Mouse (Mus musculus): ENCODE data around the gene Sema6d. TPM values are rescaled to one million over a fixed set of nuclear protein-coding genes. Genes with fewer than 3 reads are reported as not detected.

The Sema6d gene
- polyA plus RNA-seq, 1 experiment = 0.60 TPM

DNA sequence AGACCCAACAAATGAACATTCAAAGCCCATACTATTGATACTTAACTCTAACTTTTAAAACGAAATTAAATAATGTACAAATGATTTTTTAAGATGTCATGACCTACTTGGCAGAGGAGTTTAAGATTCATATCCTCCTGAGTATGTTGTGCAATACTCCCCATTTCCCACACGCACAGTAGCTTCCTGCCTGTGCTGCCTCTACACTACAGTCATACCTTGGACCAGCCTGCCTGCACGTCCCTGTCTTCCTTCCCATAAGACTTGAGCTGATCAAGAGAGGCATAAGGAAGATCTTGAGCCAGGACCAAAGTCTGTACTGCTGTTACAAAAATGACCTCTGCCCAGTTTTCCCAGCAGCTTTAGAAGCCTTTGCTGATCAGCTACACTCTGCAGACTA lies 509.2 kb downstream of the Sema6d start:
- H3K9ac ChIP-seq (ENCODE audit: low read depth, poor library complexity, severe bottlenecking) = no peak overlapping the region
- no peak overlapping the region for H3K27ac ChIP-seq (ENCODE audit: insufficient read depth, low read length)
- no peak for TF ChIP-seq CTCF (IDR thresholded peaks at IDR 0.05; ENCODE audit: low read depth, low read length)
- TF ChIP-seq EP300 (IDR thresholded peaks at IDR 0.05; ENCODE audit: insufficient read depth, low read depth, low read length) = no peak
- no peak for TF ChIP-seq POLR2A (IDR thresholded peaks at IDR 0.05; ENCODE audit: insufficient read depth, low read length)
- H3K27me3 ChIP-seq (ENCODE audit: control insufficient read depth, insufficient read depth, low read length, poor library complexity, severe bottlenecking) = no peaks in the 10 kb centered on the region
- no peaks in the 10 kb centered on the region for H3K4me1 ChIP-seq (ENCODE audit: control insufficient read depth, insufficient read depth, low read length)
- H3K9me3 ChIP-seq (replicated peaks; ENCODE audit: control insufficient read depth, insufficient read depth, low read length, poor library complexity, severe bottlenecking) = no peaks in the 10 kb centered on the region
- no peak overlapping the region for H3K4me3 ChIP-seq (ENCODE audit: low read depth, low read length)
- no peaks in the 10 kb centered on the region for H3K36me3 ChIP-seq (ENCODE audit: control insufficient read depth, insufficient read depth, low read length, poor library complexity, severe bottlenecking)

DNA sequence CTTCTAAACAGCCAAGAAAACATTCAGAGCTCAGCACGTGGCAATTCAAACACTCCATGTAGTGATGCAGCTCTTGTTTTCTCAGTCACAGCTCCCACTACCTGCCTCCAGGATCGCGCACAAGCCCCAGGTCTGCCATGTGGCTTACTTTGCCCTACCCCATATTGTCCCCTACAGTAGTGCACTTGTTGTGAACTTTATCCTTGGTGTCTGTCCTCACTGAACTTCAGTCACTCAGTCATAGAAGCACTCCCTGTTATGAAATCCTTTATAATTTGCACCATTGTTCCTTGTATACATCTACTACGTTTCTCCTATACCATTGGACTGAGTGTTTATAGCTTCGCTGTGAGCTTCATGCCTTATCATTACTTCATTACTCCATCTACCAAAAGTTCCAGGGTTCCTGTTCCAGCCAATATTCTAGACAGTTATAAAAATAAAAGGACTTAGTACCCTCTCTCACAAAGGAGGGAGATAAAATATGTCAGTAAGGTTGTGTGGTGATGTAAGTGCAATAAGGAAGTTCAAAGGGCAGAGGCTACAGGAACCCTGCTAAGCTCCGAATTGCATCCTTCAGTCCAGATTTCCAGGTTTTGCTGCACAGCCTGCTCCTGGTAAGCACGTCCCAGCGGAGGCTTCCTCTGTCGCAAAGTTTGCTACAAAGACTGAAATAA lies 512.1 kb downstream of the Sema6d start:
- H3K27ac ChIP-seq (ENCODE audit: insufficient read depth, low read length) = no peak overlapping the region
- no peaks in the 10 kb centered on the region for H3K36me3 ChIP-seq (ENCODE audit: control insufficient read depth, insufficient read depth, low read length, poor library complexity, severe bottlenecking)
- no peaks in the 10 kb centered on the region for H3K9me3 ChIP-seq (replicated peaks; ENCODE audit: control insufficient read depth, insufficient read depth, low read length, poor library complexity, severe bottlenecking)
- TF ChIP-seq EP300 (IDR thresholded peaks at IDR 0.05; ENCODE audit: insufficient read depth, low read depth, low read length) = no peak
- TF ChIP-seq CTCF (IDR thresholded peaks at IDR 0.05; ENCODE audit: low read depth, low read length) = no peak
- TF ChIP-seq POLR2A (IDR thresholded peaks at IDR 0.05; ENCODE audit: insufficient read depth, low read length) = no peak
- H3K4me1 ChIP-seq (ENCODE audit: control insufficient read depth, insufficient read depth, low read length) = no peaks in the 10 kb centered on the region
- H3K4me3 ChIP-seq (ENCODE audit: low read depth, low read length) = no peak overlapping the region
- H3K27me3 ChIP-seq (ENCODE audit: control insufficient read depth, insufficient read depth, low read length, poor library complexity, severe bottlenecking) = no peaks in the 10 kb centered on the region
- H3K9ac ChIP-seq (ENCODE audit: low read depth, poor library complexity, severe bottlenecking) = no peak overlapping the region

GRCm38 (mm10) chr2:124602379-124602913 lies 512.7 kb downstream of the Sema6d start:
- Histone ChIP-seq H3K4me3 (ENCODE audit: low read depth, low read length) (no peak overlapping the region), H3K36me3 (ENCODE audit: control insufficient read depth, insufficient read depth, low read length, poor library complexity, severe bottlenecking) (no peaks in the 10 kb centered on the region), H3K9me3 (replicated peaks; ENCODE audit: control insufficient read depth, insufficient read depth, low read length, poor library complexity, severe bottlenecking) (no peaks in the 10 kb centered on the region), H3K4me1 (ENCODE audit: control insufficient read depth, insufficient read depth, low read length) (no peaks in the 10 kb centered on the region), H3K27me3 (ENCODE audit: control insufficient read depth, insufficient read depth, low read length, poor library complexity, severe bottlenecking) (no peaks in the 10 kb centered on the region), H3K9ac (ENCODE audit: low read depth, poor library complexity, severe bottlenecking) (no peak overlapping the region), H3K27ac (ENCODE audit: insufficient read depth, low read length) (no peak overlapping the region)
- TF ChIP-seq CTCF (IDR thresholded peaks at IDR 0.05; ENCODE audit: low read depth, low read length) = no peak
- no peak for TF ChIP-seq POLR2A (IDR thresholded peaks at IDR 0.05; ENCODE audit: insufficient read depth, low read length)
- no peak for TF ChIP-seq EP300 (IDR thresholded peaks at IDR 0.05; ENCODE audit: insufficient read depth, low read depth, low read length)

DNA sequence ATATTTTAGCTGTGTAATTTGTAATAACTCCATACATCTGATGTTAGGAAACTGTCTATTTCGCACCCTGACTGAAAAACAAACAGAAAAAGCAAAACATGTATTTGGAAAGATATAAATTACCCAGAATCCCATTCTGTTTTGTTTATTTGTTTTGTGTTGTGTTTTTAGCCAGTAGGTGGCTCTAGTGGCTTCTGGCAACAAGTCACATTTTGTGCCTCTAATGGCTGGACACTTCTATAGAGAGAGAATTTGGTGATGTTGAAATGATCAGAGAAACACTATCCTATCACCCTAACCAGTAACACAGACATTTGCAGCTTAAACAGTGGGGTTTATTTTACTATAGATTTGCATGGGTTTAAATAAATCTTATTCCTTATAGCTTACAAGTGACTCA lies 515.6 kb downstream of the Sema6d start:
- H3K4me1 ChIP-seq (ENCODE audit: control insufficient read depth, insufficient read depth, low read length) = no peaks in the 10 kb centered on the region
- no peak overlapping the region for H3K27ac ChIP-seq (ENCODE audit: insufficient read depth, low read length)
- H3K4me3 ChIP-seq (ENCODE audit: low read depth, low read length) = no peak overlapping the region
- TF ChIP-seq POLR2A (IDR thresholded peaks at IDR 0.05; ENCODE audit: insufficient read depth, low read length) = no peak
- TF ChIP-seq CTCF (IDR thresholded peaks at IDR 0.05; ENCODE audit: low read depth, low read length) = no peak
- no peak for TF ChIP-seq EP300 (IDR thresholded peaks at IDR 0.05; ENCODE audit: insufficient read depth, low read depth, low read length)
- H3K27me3 ChIP-seq (ENCODE audit: control insufficient read depth, insufficient read depth, low read length, poor library complexity, severe bottlenecking) = peaks cover 2% of the 10 kb centered on the region; the same call in 1 of the 2 replicates
- H3K9me3 ChIP-seq (replicated peaks; ENCODE audit: control insufficient read depth, insufficient read depth, low read length, poor library complexity, severe bottlenecking) = no peaks in the 10 kb centered on the region
- no peak overlapping the region for H3K9ac ChIP-seq (ENCODE audit: low read depth, poor library complexity, severe bottlenecking)
- H3K36me3 ChIP-seq (ENCODE audit: control insufficient read depth, insufficient read depth, low read length, poor library complexity, severe bottlenecking) = no peaks in the 10 kb centered on the region

GRCm38 (mm10) chr2:124607986-124608385 lies 518.2 kb downstream of the Sema6d start:
- no peaks in the 10 kb centered on the region for H3K4me1 ChIP-seq (ENCODE audit: control insufficient read depth, insufficient read depth, low read length)

GRCm38 (mm10) chr2:124608546-124608945 lies 518.8 kb downstream of the Sema6d start:
- no peaks in the 10 kb centered on the region for H3K4me1 ChIP-seq (ENCODE audit: control insufficient read depth, insufficient read depth, low read length)
- no peak overlapping the region for H3K9ac ChIP-seq (ENCODE audit: low read depth, poor library complexity, severe bottlenecking)
- no peak overlapping the region for H3K4me3 ChIP-seq (ENCODE audit: low read depth, low read length)
- H3K36me3 ChIP-seq (ENCODE audit: control insufficient read depth, insufficient read depth, low read length, poor library complexity, severe bottlenecking) = no peaks in the 10 kb centered on the region
- peaks cover 11% of the 10 kb centered on the region for H3K27me3 ChIP-seq (ENCODE audit: control insufficient read depth, insufficient read depth, low read length, poor library complexity, severe bottlenecking)
- H3K9me3 ChIP-seq (replicated peaks; ENCODE audit: control insufficient read depth, insufficient read depth, low read length, poor library complexity, severe bottlenecking) = no peaks in the 10 kb centered on the region
- H3K27ac ChIP-seq (ENCODE audit: insufficient read depth, low read length) = no peak overlapping the region
- TF ChIP-seq EP300 (IDR thresholded peaks at IDR 0.05; ENCODE audit: insufficient read depth, low read depth, low read length) (no peak), POLR2A (IDR thresholded peaks at IDR 0.05; ENCODE audit: insufficient read depth, low read length) (no peak), CTCF (IDR thresholded peaks at IDR 0.05; ENCODE audit: low read depth, low read length) (no peak)

More at GRCm38 (mm10) chr2:124607986-124608385, 518.2 kb downstream of the Sema6d start:
- Histone ChIP-seq H3K36me3 (ENCODE audit: control insufficient read depth, insufficient read depth, low read length, poor library complexity, severe bottlenecking) (no peaks in the 10 kb centered on the region), H3K27me3 (ENCODE audit: control insufficient read depth, insufficient read depth, low read length, poor library complexity, severe bottlenecking) (peaks cover 11% of the 10 kb centered on the region), H3K9ac (ENCODE audit: low read depth, poor library complexity, severe bottlenecking) (no peak overlapping the region), H3K4me3 (ENCODE audit: low read depth, low read length) (no peak overlapping the region), H3K9me3 (replicated peaks; ENCODE audit: control insufficient read depth, insufficient read depth, low read length, poor library complexity, severe bottlenecking) (no peaks in the 10 kb centered on the region), H3K27ac (ENCODE audit: insufficient read depth, low read length) (no peak overlapping the region)
- TF ChIP-seq CTCF (IDR thresholded peaks at IDR 0.05; ENCODE audit: low read depth, low read length) (no peak), POLR2A (IDR thresholded peaks at IDR 0.05; ENCODE audit: insufficient read depth, low read length) (no peak), EP300 (IDR thresholded peaks at IDR 0.05; ENCODE audit: insufficient read depth, low read depth, low read length) (no peak)

Measured in ES-Bruce4 (cell line).